Mouse (Mus musculus) ovary, postnatal 36 days (tissue): ENCODE results near the gene Tulp4.
"Not testable (repeated sequence)": the region's sequence is repeated elsewhere in the genome, so short reads cannot be mapped to it uniquely, and the experiment has no call there.

Experiments used
- DNase-seq: peaks from one replicate; pipeline ENCODE4 v3.0.0; 2022; ENCODE audit warnings: low spot score, mixed read lengths

Tulp4 gene

GRCm38 (mm10) chr17:6279772-6280171 is 173.5 kb downstream of the Tulp4 start:
- DNase-seq, result not testable (repeated sequence)

- DNase-seq, result not testable (repeated sequence)
Measured at GRCm38 (mm10) chr17:6280513-6280912, 174.3 kb downstream of the Tulp4 start.

GRCm38 (mm10) chr17:6283137-6283536 is 176.9 kb downstream of the Tulp4 start:
- not testable (repeated sequence) for DNase-seq

GRCm38 (mm10) chr17:6286169-6286568 is 179.9 kb downstream of the Tulp4 start:
- not testable (repeated sequence) for DNase-seq

- DNase-seq, result not testable (repeated sequence)
Measured at GRCm38 (mm10) chr17:6289045-6289444, 182.8 kb downstream of the Tulp4 start.

GRCm38 (mm10) chr17:6293882-6294281 is 187.6 kb downstream of the Tulp4 start:
- not testable (repeated sequence) for DNase-seq

GRCm38 (mm10) chr17:6297060-6297795 is 191.0 kb downstream of the Tulp4 start:
- DNase-seq, result not testable (repeated sequence)

- DNase-seq, result not testable (repeated sequence)
Measured at GRCm38 (mm10) chr17:6300190-6300863, 194.1 kb downstream of the Tulp4 start.
